Mouse (Mus musculus) MEL (cell line): ENCODE data around the gene Tnrc18.

Experiments
- CHD1 ChIP-seq: IDR thresholded peaks from 2 replicates; pipeline ENCODE4 v1.6.1; 2012; ENCODE audit warnings: low read depth, mild to moderate bottlenecking, inconsistent platforms, low read length, improper control_type of control experiment
- CTCF ChIP-seq, 3 experiments: IDR thresholded peaks in 2 of 3; conservative IDR thresholded peaks in 1 of 3; 2 replicates each; pipeline ENCODE4 v1.5.1; 2011 to 2012; ENCODE audit warnings: low read length in 3 of 3, low read depth in 2 of 3, mild to moderate bottlenecking in 2 of 3, improper control_type of control experiment in 1 of 3, inconsistent platforms in 1 of 3, mixed read lengths in 1 of 3, moderate library complexity in 1 of 3; ENCODE audit not compliant: control insufficient read depth in 1 of 3, insufficient read depth in 1 of 3, poor library complexity in 1 of 3, severe bottlenecking in 1 of 3
- ELF1 ChIP-seq: IDR thresholded peaks from 2 replicates; pipeline ENCODE4 v1.6.1; 2014; ENCODE audit warnings: low read depth, mild to moderate bottlenecking, inconsistent platforms, low read length, improper control_type of control experiment, moderate library complexity
- EP300 ChIP-seq, 2 experiments: IDR thresholded peaks; 2 replicates each; pipeline ENCODE4 v1.6.1; 2011; ENCODE audit warnings: improper control_type of control experiment in 2 of 2, low read length in 2 of 2, low read depth in 1 of 2, mild to moderate bottlenecking in 1 of 2
- GATA1 ChIP-seq: IDR thresholded peaks from 2 replicates; pipeline ENCODE4 v1.6.1; 2011; ENCODE audit warnings: low read depth, low read length, improper control_type of control experiment
- MEF2A ChIP-seq: IDR thresholded peaks from 2 replicates; pipeline ENCODE4 v1.6.1; 2014; ENCODE audit warnings: low read depth, mild to moderate bottlenecking, inconsistent platforms, low read length, improper control_type of control experiment; ENCODE audit not compliant: poor library complexity, insufficient replicate concordance, severe bottlenecking; ENCODE audit errors: extremely low read depth
- POLR2A ChIP-seq, 2 experiments: IDR thresholded peaks; 2 replicates each; pipeline ENCODE4 v1.6.1; 2011 to 2012; ENCODE audit warnings: low read length in 2 of 2, mild to moderate bottlenecking in 2 of 2, control low read depth in 1 of 2, improper control_type of control experiment in 1 of 2, low read depth in 1 of 2, moderate library complexity in 1 of 2; ENCODE audit not compliant: control insufficient read depth in 1 of 2, insufficient read depth in 1 of 2, poor library complexity in 1 of 2

GRCm38 (mm10) chr5:142678141-142678571 is 139.3 kb downstream of the Tnrc18 start:
- TF ChIP-seq CTCF (IDR thresholded peaks at IDR 0.05 in 2 of 3, conservative IDR thresholded peaks at IDR 0.05 in 1 of 3; ENCODE audit: control insufficient read depth in 1 of 3, insufficient read depth in 1 of 3, low read depth in 2 of 3, low read length in 3 of 3, poor library complexity in 1 of 3, severe bottlenecking in 1 of 3) (no peak), EP300 (IDR thresholded peaks at IDR 0.05; ENCODE audit: low read depth in 1 of 2, low read length in 2 of 2) (no peak), GATA1 (no peak), ELF1 (no peak), CHD1 (no peak), MEF2A (no peak), POLR2A (IDR thresholded peaks at IDR 0.05; ENCODE audit: control insufficient read depth in 1 of 2, insufficient read depth in 1 of 2, low read depth in 1 of 2, low read length in 2 of 2, poor library complexity in 1 of 2) (no peak)
